ENCODE assay signal across 14 mouse cellular contexts in the genomic region with DNA sequence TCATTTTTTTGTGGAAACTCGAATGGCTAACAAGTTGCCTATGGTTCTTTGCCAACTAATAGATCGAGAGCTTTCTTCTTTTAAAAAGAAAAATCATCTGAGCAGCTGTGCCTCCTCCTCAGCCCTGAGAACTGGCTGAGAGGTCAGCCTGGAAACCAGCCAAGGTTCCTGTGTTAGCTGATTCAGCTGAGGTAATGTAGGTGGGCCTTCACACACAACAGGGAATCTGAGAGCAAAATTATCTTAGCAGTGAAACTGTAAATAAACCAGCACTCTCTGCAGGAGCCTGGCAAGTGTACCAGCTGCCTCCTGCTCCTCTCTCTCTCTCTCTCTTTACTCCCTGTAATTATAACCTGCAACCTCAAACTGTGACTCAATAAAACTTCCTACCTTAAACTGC.
DNase-seq lines count a peak whose midpoint lies in the region; ATAC-seq lines count a peak whose summit lies in the region.
"Had no signal": no experiment of that assay in that cellular context is flagged by ENCODE, and none has a peak within 500 bp of the region (broad histone marks: within the 10 kb centered on the region; RNA-seq: fewer than 3 reads in every experiment).

No protein-coding gene starts in this region.

- H3K27ac ChIP-seq in forebrain, embryonic 12.5 days = no peak overlapping the region
- H3K27ac ChIP-seq in forebrain, embryonic 10.5 days = no peak overlapping the region
- H3K27ac ChIP-seq: embryonic facial prominence, embryonic 15.5 days; layer of hippocampus, adult 2 months; limb, embryonic 12.5 days had no signal

- H3K9ac ChIP-seq in forebrain, embryonic 12.5 days = no peak overlapping the region
- H3K9ac ChIP-seq: embryonic facial prominence, embryonic 15.5 days; heart, embryonic 12.5 days; limb, embryonic 12.5 days had no signal

- no peaks in the 10 kb centered on the region for H3K36me3 ChIP-seq in forebrain, embryonic 12.5 days (replicated peaks)
- H3K36me3 ChIP-seq in forebrain, embryonic 10.5 days (replicated peaks) = no peaks in the 10 kb centered on the region
- H3K36me3 ChIP-seq: embryonic facial prominence, embryonic 15.5 days; heart, embryonic 12.5 days; limb, embryonic 12.5 days had no signal

- H3K9me3 ChIP-seq in forebrain, embryonic 12.5 days = no peaks in the 10 kb centered on the region
- no peaks in the 10 kb centered on the region for H3K9me3 ChIP-seq in forebrain, embryonic 10.5 days
- H3K9me3 ChIP-seq: embryonic facial prominence, embryonic 15.5 days; heart, embryonic 12.5 days had no signal

- intact Hi-C loops in left cerebral cortex, postnatal 25 days (cut with DNase I) = no loop called here
- intact Hi-C loops in left cerebral cortex, postnatal 36 days (cut with DNase I) = no loop called here

- H3K27me3 ChIP-seq in forebrain, embryonic 12.5 days = no peaks in the 10 kb centered on the region
- H3K27me3 ChIP-seq in forebrain, embryonic 10.5 days (ENCODE audit: poor library complexity, severe bottlenecking) = no peaks in the 10 kb centered on the region
- H3K27me3 ChIP-seq: embryonic facial prominence, embryonic 15.5 days; heart, embryonic 12.5 days; limb, embryonic 12.5 days had no signal

- no peak overlapping the region for H3K4me2 ChIP-seq in forebrain, embryonic 12.5 days
- H3K4me2 ChIP-seq: embryonic facial prominence, embryonic 15.5 days; heart, embryonic 12.5 days; limb, embryonic 12.5 days; midbrain, embryonic 11.5 days had no signal

- no peak overlapping the region for H3K4me3 ChIP-seq in forebrain, embryonic 12.5 days (replicated peaks)
- H3K4me3 ChIP-seq in forebrain, embryonic 10.5 days = no peak overlapping the region
- H3K4me3 ChIP-seq: embryonic facial prominence, embryonic 15.5 days; heart, embryonic 12.5 days; layer of hippocampus, adult 2 months; limb, embryonic 12.5 days had no signal

- no peaks in the 10 kb centered on the region for H3K4me1 ChIP-seq in forebrain, embryonic 12.5 days
- no peaks in the 10 kb centered on the region for H3K4me1 ChIP-seq in forebrain, embryonic 10.5 days
- H3K4me1 ChIP-seq: embryonic facial prominence, embryonic 15.5 days; heart, embryonic 12.5 days; limb, embryonic 12.5 days had no signal

- 0 out of 2 replicates have a peak, but pooled peaks have one; percentile 20 for ATAC-seq in forebrain, embryonic 12.5 days (ENCODE audit: low FRiP score)

- DNase-seq in forebrain, embryonic 10.5 days (ENCODE audit: extremely low spot score, low spot score) = no peak
- DNase-seq in left cerebral cortex, postnatal 25 days (ENCODE audit: low spot score in 2 of 2) = peak; percentile 4 to 7
- no peak for DNase-seq in left cerebral cortex, postnatal 36 days (ENCODE audit: low spot score in 2 of 2)
- DNase-seq in Muller cell, postnatal 12 days (ENCODE audit: inconsistent ontology term) = peak; percentile 14
- DNase-seq in cerebellum, postnatal 36 days = peak; percentile 35 to 49
- DNase-seq in thymus, postnatal 4 days = no peak
- DNase-seq: spleen, adult 18-20 months; thymus, adult 2 months had no signal

- WGBS in forebrain, embryonic 12.5 days = 62% methylated on average over 2 of the region's 2 CpGs
- 78% methylated on average over 2 of the region's 2 CpGs for WGBS in forebrain, embryonic 10.5 days

Comparison
In these comparisons a context has a peak if more than half of its experiments do, and no peak if none do; other contexts are left out.
1. DNase-seq: peak in left cerebral cortex, postnatal 25 days (2 of 2), Muller cell, postnatal 12 days (single experiment) and cerebellum, postnatal 36 days (2 of 2); none in forebrain, embryonic 10.5 days (single experiment), left cerebral cortex, postnatal 36 days (0 of 2) and thymus, postnatal 4 days (single experiment).